Mouse (Mus musculus) kidney, adult 11 months (tissue): ENCODE results near the gene Dupd1.

Experiments used
- DNase-seq: peaks from one replicate; pipeline ENCODE4 v3.0.0; 2022

Gene Dupd1

DNA sequence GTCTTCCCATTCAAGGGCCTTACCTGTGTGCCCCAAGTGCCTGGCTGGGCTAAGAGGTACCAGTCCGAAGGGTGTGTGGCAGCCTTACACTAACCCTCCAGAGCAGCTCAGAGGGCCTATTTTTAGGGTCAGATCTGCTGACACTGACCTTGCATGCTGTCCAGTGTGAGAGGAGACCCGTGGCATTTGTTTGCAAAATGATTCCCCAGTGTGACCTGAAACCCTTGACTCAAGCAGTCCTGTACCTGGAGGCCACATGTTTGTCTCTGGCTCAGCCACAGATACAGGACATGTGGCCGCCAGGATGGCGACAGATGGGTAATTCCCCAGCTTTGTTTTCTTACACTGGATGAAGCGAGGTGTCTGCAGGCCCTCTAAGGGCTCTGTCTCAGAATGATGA lies at the start of gene Dupd1:
Gene Dupd1 (minus strand): TSS at position 91 of the 400 bp plus-strand sequence.
- no peak for DNase-seq

- DNase-seq = no peak
Observed at GRCm38 (mm10) chr14:21763736-21764135, 49.4 kb upstream of the Dupd1 start.

DNA sequence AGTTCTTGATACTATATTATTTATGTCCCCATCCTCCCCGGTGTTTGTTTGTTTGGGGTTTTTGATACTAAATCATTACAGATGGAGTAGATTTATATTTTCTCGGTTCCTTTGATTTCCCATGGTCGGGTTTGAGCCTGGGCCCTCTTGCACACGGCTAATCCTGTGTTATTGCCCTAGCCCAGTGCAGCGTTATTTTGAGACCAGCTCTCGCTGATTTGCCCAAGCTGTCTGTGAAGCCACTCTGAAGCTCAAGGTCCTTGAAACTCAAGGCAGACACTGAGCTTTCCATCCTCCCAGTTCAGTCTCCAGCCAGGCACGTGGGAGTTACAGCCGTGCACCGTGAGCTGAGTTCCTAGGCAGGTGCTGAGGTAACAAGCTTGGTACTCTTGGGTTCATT lies 47.2 kb upstream of the Dupd1 start:
- no peak for DNase-seq

DNA sequence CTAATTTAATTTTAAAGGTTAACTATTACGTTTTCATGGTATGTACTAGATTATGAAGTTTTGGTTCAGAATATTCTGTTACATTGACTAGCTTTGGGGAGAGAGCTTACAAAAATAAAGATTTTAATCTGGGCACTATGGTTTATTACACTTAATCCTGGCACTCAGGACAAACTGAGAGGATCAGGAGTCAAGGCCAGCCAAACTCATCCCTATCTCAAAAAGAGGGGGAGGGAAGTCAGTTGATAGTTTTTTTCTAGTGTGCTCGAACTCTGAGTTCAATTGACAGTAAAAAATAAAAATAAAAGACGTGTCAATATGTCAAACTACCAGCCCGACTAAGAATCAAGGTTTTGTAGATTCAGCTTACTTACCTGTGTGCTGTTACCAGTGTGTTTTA lies 39.0 kb upstream of the Dupd1 start:
- DNase-seq = no peak

DNA sequence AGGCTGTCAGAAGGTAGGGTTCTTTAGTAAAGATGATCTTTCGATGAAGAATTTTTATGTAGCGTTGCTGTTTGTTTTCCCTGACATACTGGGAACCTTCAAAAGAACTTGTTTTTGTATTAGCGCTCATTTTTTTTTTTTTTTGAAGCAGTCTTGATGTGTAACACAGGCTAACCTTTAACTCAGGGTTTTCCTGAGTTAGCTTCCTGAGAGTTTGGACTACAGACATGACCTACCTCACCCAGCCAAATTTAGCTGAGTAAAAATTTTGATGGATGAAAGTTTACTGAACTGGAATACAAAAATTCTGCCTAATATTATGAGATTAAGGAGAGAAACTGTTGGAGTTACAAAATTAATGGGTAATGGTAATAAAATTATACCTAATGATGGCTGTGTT lies 38.0 kb upstream of the Dupd1 start:
- no peak for DNase-seq

GRCm38 (mm10) chr14:21750881-21751542 lies 36.6 kb upstream of the Dupd1 start, which contains the start of gene Dusp13:
Gene Dusp13, minus strand, starts transcription at chr14:21751181.
- DNase-seq = peak; percentile 78

GRCm38 (mm10) chr14:21750008-21750880 lies 35.9 kb upstream of the Dupd1 start, which contains the start of gene Samd8:
Gene Samd8, plus strand, starts transcription at chr14:21750531.
- DNase-seq = peak; percentile 79

DNA sequence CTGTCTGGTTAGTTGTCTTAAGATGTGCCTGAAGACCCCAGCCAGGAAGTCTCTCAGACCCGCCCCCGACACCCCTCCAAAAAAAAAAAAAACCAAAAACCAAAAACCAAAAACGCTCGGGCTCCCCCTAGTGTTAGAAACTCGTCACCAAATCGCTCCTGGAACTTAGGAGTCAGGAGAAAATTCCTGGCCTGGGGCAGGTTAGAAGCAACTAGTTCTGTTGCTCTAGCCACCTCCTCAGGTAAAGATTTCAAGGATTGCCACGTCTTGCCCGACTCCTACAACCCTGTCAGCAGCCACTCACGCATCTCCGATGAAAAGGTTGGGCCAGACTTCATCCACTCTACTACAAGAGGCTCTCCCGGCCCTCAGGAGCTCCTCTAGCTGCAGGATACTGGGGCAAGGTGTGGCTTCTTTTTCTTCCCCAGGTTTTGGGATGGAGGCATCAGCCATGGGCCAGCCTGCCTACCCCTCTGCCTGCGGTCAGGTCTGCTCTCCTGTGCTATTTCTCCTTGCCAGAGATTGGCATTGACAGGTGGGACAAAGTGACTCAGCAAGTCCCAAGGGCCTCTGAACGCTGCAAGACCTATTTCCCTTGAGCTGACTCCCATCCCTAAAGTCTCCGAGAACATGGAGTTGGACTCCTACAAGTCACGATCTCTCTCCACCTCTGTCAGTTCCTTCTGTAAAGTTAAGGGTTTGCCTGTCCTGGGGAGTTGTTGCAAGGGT lies 33.9 kb upstream of the Dupd1 start:
- DNase-seq = no peak

DNA sequence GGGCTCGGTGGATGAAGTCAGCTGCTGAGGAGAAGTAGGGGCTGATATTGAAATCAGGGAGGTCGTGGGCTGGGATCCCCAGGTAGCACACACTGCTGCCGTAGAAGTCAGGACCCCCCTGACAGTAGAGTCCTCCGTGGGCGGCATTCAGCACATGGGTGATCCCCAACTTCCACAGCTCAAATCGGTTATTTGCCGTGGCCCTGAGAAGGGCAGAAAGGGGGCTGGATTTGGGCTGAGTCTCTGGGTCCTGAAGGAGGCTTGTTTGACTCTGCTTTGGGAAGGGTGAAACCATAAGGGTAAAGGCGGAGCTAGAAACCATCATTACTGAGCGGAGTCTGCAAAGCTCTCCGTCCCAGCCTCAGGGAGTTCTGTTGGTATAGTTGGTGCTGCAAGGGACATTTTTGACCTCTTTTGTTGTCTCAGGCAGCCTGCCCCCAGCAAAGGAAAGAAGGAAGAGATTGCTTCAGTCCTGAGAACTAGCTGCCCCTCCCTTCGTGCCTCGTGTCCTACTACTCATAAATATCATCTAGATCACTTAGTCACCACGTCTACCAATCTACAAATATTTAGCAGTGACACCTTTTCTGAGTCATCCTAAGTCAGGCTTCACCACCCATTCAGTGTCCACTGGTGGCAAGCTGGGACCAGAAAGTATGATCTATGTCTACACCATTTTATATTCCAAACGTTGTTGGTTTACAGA lies 33.2 kb upstream of the Dupd1 start:
- DNase-seq = no peak

GRCm38 (mm10) chr14:21746846-21747245 lies 32.5 kb upstream of the Dupd1 start:
- DNase-seq = no peak

DNA sequence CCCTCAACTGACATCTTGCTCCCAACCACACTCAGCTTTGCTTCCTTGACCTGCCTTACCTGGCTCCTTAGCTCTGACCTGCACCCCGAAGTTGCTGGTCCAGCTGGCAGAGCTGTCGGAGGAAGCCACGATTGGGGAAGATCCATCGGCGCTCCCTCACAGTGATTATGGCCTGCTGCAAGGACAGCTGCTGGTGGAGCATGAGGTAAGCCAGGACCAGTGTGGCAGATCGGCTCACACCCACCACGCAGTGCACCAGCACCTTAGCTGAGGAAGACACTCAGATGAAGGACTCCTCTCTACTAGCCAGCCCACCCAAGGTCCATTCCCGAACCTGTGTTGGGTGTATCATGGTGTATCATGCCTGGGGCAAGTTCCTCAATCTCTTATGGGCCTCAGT lies 31.9 kb upstream of the Dupd1 start:
- DNase-seq = no peak

DNA sequence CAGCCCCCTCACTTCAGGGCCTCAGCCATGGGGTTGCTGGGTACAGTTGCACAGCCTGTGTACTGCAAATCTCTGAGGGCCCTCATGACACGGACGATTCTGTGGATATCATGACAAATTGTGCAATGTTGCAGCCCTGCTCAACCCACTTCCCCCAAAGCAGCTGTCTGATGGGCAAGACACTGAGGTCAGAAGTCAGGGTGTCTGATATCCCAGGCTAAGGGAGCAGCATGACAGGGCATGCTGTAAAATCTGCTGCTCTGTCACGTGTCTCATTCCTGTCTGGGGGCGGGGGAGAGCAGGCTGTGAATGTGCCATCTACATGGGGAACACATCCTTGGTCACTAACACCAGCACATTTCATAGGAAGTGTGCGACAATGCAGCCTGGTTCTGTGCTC lies 30.8 kb upstream of the Dupd1 start:
- DNase-seq = no peak

DNA sequence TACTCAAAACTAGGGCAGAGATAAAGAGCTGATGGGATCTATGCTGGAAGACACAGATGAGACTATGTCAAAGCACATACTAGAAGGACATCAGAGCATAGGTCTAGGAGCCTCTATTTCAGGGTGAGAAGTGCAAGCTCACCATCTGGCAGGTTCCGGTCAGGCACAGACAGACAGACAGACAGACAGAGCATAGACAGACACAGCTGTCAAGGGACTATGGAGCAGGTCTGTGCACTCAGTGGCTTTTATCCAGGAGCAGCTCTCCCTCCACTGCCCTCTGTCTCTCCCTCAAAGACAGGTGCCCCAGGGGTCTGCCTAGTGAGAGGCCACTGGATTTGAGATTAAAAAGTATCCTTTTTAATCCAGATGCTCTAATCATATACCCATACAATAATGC lies 29.8 kb upstream of the Dupd1 start:
- no peak for DNase-seq

DNA sequence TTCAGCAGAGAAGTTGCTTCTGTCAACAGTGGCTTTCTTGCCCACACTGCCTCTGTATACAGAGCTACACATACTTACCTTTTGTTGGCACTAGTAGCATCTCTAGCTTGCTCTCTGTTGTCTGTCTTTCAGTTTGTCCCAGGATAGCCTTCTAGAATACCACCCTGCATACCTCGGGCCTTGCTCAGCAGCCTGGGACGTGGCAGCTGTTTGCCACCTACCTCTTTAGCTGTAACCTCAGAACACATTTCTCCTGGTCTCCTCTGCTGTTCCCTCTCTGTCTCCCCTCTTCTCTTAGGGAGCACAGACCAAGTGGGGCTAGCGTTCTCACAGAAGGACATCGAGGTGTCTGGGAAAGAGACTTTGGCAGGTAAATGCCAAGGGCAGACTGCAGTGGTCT lies 28.1 kb upstream of the Dupd1 start:
- no peak for DNase-seq

GRCm38 (mm10) chr14:21741786-21742185 lies 27.4 kb upstream of the Dupd1 start:
- DNase-seq = peak; percentile 51

- DNase-seq = no peak
Observed at GRCm38 (mm10) chr14:21741314-21741713, 26.9 kb upstream of the Dupd1 start.

DNA sequence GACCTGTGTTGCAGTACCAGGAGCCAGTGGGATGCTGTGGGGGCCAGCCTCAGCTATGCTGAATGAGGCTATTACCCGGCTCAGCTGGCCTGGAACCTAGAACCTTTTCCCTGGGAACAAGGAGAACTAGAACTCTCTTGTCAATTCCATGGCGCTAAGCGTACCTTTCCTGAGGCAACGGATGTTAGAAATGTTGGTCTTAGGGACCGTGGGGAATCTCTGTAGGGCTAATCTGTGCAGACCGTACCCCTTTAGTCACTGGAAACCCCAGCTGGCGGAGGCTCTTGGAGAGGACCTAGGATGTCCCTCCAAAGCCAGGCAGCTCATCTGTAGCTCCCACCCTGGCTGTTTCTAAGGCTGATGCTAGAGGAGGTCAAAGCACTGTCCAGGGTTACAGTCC lies 26.0 kb upstream of the Dupd1 start:
- DNase-seq = no peak

- no peak for DNase-seq
Observed at GRCm38 (mm10) chr14:21733131-21733905, 18.9 kb upstream of the Dupd1 start.

GRCm38 (mm10) chr14:21729936-21730335 lies 15.6 kb upstream of the Dupd1 start:
- no peak for DNase-seq

DNA sequence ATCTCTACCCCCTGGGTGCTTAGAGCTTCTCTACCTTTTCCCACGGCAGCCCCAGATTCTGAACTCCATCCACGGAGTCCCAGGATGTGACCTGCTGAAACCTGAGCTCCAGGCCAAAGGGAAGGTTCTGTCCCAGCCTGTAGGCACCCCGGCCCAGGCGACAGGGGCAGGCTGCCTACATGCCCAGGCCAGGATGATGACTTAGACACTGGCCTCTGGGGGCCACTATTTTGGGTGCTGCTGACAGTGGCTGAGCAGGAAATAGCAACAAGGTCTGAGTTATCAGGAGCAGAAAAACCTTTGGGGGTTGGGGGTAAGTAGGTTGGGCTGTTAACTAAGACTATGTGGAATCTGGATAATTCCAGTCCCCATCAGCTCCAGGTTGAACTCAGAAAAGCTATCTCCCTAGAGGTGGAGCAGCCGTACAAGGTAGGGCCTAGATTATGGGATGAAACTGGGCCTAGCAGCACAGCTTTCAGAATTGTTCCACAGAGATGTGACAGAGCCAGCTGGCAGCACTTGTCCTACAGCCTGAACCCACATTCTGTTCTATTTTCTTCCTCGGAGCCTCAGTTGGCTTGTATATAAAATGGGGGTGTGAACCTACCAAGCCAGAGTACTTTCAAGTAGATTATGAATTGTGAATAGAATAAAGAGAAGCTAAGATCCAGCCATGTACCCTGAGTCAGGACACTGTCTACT lies 14.8 kb upstream of the Dupd1 start:
- DNase-seq = no peak

DNA sequence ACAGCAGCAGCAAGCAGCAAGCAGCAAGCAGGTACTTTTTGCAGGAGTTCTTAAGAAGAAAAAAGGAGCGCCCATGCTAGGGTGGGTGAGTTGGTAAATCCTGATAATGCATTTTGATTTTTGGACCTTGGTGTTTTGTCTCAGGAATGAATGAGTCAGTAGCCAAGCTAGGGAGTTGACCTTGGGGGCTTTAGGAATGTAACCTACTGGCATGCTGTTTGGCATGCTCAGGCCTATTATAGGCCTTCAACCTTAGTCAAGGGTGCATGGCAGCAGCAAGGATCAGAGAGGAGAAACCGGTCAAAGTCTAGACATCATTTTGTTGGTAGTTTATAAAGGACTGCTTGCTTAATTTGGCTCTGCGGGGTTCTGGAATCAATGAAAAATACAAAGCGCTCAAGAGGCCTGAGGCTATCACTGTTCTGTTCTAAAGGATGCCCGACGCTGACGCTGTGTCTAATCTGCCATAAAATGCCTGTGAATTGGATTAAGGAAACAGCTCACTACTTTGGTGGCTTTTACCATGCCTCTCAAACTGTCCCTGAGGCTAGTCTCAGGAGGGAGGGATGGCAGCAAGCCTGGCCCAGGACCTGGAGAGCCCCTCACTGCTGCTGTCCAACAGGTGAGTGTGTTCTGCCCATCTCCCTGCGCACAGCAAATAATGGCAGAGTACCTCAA lies 7.8 kb upstream of the Dupd1 start:
- no peak for DNase-seq
